Mouse (Mus musculus) small intestine, adult 2 months (tissue): ENCODE measurements around the gene Smyd2. TPM values are rescaled to one million over a fixed set of nuclear protein-coding genes. Genes with fewer than 3 reads are reported as not detected.

Experiments used
- H3K27ac ChIP-seq: fragments of 200-500 bp; 2 replicates; pipeline ENCODE4 v1.5.1; 2012; ENCODE audit warnings: low read depth, low read length, control low read depth, inconsistent platforms; ENCODE audit not compliant: insufficient read depth
- H3K27me3 ChIP-seq: fragments of 200-500 bp; 2 replicates; pipeline ENCODE4 v1.6.1; 2012; ENCODE audit warnings: mild to moderate bottlenecking, moderate library complexity, low read length, inconsistent platforms; ENCODE audit not compliant: control insufficient read depth, insufficient read depth
- H3K36me3 ChIP-seq: fragments of 200-500 bp; 2 replicates; pipeline ENCODE4 v1.6.1; 2012; ENCODE audit warnings: mild to moderate bottlenecking, low read length, control low read depth, inconsistent platforms; ENCODE audit not compliant: control insufficient read depth, insufficient read depth
- H3K4me1 ChIP-seq: fragments of 200-500 bp; 2 replicates; pipeline ENCODE4 v1.6.1; 2012; ENCODE audit warnings: low read length, inconsistent platforms, mixed read lengths; ENCODE audit not compliant: control insufficient read depth, insufficient read depth, insufficient read length
- H3K4me3 ChIP-seq: fragments of 200-500 bp; 2 replicates; pipeline ENCODE4 v1.5.1; 2012; ENCODE audit warnings: low read depth, mild to moderate bottlenecking, control low read depth, inconsistent platforms, low read length, moderate library complexity
- CTCF ChIP-seq: fragments of 200-500 bp; IDR thresholded peaks from 2 replicates; pipeline ENCODE4 v1.5.1; 2012; ENCODE audit warnings: low read depth, mild to moderate bottlenecking, control low read depth, inconsistent platforms, low read length, moderate library complexity, mixed read lengths; ENCODE audit not compliant: insufficient replicate concordance, insufficient read length; ENCODE audit errors: extremely low read depth
- POLR2A ChIP-seq: fragments of 200-500 bp; IDR thresholded peaks from 2 replicates; pipeline ENCODE4 v1.6.1; 2012; ENCODE audit warnings: low read depth, mild to moderate bottlenecking, control low read depth, inconsistent platforms, low read length, moderate library complexity
- WGBS: fragments of 180-500 bp; shearing (Covaris S2); methylation state at CpG from one replicate; pipeline ENCODE4 v1.1.7; 2018; 5-methylcytosine and 5-hydroxymethylcytosine counted together
- polyA plus RNA-seq: library from polyadenylated mRNA; depleted of rRNA; stranded (reverse); fragments of >200 nt; gene quantifications from 2 replicates; pipeline ENCODE4 v1.2.3, GENCODE M21; 2012

The Smyd2 gene
- polyA plus RNA-seq, 1 experiment, result 27.0 TPM

DNA sequence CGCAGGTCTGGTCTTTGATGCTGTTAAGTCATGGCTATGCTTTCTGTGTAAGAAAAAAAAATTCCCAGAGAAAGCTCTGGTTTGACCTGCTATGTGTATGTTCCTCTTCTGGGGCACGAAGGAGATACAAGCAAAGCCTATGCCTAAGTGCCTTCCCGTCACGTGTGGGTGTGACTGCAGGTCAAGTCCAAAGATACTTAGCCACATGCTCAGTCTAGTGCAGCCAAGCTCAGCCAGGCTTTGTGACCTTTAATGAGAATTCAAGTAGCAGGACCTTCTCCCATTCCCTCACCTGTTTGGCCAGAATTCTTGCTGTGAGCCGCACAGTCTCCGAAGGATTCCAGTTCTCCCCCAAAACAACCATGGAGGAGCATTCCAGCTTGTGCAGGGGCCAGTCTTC lies 22.6 kb downstream of the Smyd2 start:
- H3K4me3 ChIP-seq, result no peak overlapping the region
- peaks cover 7% of the 10 kb centered on the region for H3K36me3 ChIP-seq
- H3K4me1 ChIP-seq, result no peaks in the 10 kb centered on the region
- TF ChIP-seq CTCF, result no peak
- TF ChIP-seq POLR2A, result no peak
- no peaks in the 10 kb centered on the region for H3K27me3 ChIP-seq
- WGBS, result 88% methylated on average over 6 of the region's 6 CpGs
- H3K27ac ChIP-seq, result no peak overlapping the region

DNA sequence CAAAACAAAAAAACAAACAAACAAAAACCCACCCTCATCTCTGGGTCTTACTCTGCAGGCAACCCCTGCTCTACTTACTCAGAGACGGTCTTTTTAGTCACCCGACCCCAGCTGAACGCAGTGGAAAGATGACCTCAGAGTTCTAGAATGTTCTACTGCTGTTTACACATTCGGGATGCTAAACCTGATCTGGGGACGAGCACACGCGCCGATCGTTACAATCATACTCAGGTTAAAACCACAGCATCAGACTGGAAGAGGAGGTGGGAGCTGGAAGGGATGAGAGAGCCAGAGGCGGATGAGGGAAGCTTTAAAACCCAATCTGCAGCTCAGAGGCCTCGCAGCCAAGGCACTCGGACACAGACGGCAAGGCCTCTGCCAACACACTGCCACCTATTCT lies 23.5 kb downstream of the Smyd2 start:
- H3K4me3 ChIP-seq, result no peak overlapping the region
- H3K36me3 ChIP-seq, result peaks cover 11% of the 10 kb centered on the region
- H3K4me1 ChIP-seq, result no peaks in the 10 kb centered on the region
- H3K27me3 ChIP-seq, result no peaks in the 10 kb centered on the region
- TF ChIP-seq CTCF (no peak), POLR2A (no peak)
- H3K27ac ChIP-seq, result no peak overlapping the region
- WGBS, result 82% methylated on average over 13 of the region's 13 CpGs

DNA sequence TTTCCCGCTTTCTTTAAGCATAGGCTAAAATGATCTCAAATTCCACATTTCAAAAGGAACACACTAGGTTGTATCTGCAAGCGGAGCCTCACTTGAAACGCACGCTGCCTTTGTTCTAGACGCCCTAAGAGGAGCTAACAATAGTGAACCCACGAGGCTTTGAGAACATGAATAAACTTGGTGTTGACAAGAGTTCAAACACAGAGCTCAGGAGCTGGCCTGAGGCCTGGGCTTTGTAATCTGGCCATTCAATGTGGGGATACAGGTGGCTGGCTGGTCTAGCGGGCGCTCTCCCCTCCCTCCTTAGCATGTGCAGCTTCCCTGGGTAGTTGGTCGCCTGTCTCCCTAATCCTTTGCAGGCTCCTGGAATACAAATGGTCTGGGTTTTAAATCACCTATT lies 24.3 kb downstream of the Smyd2 start:
- H3K27ac ChIP-seq, result no peak overlapping the region
- TF ChIP-seq POLR2A (no peak), CTCF (no peak)
- H3K36me3 ChIP-seq, result peaks cover 11% of the 10 kb centered on the region
- H3K4me3 ChIP-seq, result no peak overlapping the region
- WGBS, result 92% methylated on average over 9 of the region's 9 CpGs
- no peaks in the 10 kb centered on the region for H3K27me3 ChIP-seq
- no peaks in the 10 kb centered on the region for H3K4me1 ChIP-seq

DNA sequence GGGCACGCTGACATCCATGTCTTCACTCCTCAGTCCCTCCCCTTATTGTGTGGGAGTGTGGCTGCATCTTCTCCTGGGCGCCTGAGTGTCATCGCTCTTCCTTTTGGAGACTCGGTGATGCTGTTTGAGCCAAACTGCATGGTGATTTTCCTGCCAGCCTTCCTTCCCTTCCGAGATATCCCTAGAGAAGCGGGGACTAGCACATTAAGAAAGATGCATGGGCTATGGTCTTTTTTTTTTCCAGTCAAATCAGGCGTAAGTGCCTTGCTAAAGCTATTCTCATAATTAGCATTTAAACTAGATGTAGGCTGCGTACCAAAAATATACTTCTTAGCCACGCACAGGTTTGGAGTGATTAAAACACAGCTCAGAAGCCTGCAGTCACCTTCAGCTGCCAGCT lies 28.0 kb downstream of the Smyd2 start:
- Histone ChIP-seq H3K4me1 (no peaks in the 10 kb centered on the region), H3K4me3 (no peak overlapping the region), H3K36me3 (peaks cover 11% of the 10 kb centered on the region), H3K27me3 (no peaks in the 10 kb centered on the region), H3K27ac (no peak overlapping the region)
- WGBS, result 93% methylated on average over 9 of the region's 9 CpGs
- TF ChIP-seq CTCF, result no peak
- TF ChIP-seq POLR2A, result no peak

DNA sequence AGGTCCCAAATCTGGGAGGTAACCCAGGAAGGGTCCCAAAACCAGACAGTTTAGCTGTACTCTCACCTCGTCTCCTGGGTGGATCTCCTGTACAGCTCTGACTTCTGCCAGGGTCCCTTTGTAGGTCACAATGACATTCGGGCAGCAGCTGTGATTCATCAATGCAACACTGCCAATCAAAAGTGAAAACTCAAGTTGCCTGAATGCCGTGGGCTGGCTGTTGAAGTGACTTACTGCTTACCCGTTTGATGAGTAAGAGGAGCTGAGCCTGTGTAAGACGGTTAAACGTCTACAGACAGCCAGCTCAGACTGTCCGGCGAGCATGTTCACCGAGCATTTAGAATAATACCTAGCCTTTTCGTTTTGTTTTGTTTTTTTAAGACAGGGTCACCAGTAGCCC lies 33.4 kb downstream of the Smyd2 start:
- peaks cover under 1% of the 10 kb centered on the region for H3K36me3 ChIP-seq
- H3K4me3 ChIP-seq, result no peak overlapping the region
- no peak overlapping the region for H3K27ac ChIP-seq
- 87% methylated on average over 10 of the region's 10 CpGs for whole genome bisulfite sequencing
- no peaks in the 10 kb centered on the region for H3K4me1 ChIP-seq
- no peaks in the 10 kb centered on the region for H3K27me3 ChIP-seq
- TF ChIP-seq CTCF (no peak), POLR2A (no peak)

DNA sequence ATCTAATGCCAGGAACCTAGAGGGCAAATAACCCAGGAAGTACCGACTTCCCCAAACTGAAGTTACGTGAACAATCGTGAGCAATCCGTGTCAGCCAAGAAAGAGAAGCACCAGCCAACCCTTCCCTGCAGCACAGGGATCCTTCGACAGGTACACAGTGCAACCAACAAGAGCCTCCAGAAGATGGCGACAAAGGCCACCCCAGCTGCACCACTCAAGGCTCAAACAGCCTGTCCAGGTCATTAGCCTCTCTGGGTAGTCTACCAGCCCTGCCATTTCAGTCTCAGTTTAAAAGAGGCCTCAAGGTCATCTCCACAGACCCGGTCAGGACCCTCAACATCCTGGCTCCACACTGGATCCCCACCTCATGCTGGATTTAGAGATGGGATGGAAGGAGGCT lies 34.6 kb downstream of the Smyd2 start:
- no peaks in the 10 kb centered on the region for H3K36me3 ChIP-seq
- 30% methylated on average over 7 of the region's 7 CpGs for WGBS
- H3K27ac ChIP-seq, result no peak overlapping the region
- no peaks in the 10 kb centered on the region for H3K27me3 ChIP-seq
- H3K4me3 ChIP-seq, result no peak overlapping the region
- TF ChIP-seq CTCF (peak; percentile 93), POLR2A (no peak)
- H3K4me1 ChIP-seq, result no peaks in the 10 kb centered on the region

DNA sequence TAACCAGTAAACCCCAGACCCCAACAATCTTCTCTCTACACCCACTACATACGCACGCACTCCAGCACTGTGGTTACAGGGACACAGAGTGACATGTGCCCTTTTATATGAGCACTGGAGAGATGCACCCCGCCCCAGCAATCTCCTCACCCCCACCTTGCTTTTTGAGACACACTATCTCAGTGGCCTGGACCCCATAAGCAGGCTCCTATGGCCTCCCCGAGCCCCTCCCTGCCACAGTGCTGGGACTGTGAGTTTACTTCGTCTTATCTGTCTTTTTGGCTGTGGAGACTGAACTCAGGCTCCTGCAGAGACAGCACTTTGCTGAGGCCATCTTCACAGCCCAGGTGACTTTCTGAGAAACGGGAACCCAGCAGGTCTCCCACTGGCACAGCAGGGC lies 36.2 kb downstream of the Smyd2 start:
- H3K27me3 ChIP-seq, result no peaks in the 10 kb centered on the region
- H3K36me3 ChIP-seq, result no peaks in the 10 kb centered on the region; the same call in 1 of the 2 replicates
- H3K27ac ChIP-seq, result no peak overlapping the region
- H3K4me3 ChIP-seq, result no peak overlapping the region
- H3K4me1 ChIP-seq, result no peaks in the 10 kb centered on the region
- no peak for TF ChIP-seq CTCF
- no peak for TF ChIP-seq POLR2A
- WGBS, result 87% methylated on average over 6 of the region's 6 CpGs

DNA sequence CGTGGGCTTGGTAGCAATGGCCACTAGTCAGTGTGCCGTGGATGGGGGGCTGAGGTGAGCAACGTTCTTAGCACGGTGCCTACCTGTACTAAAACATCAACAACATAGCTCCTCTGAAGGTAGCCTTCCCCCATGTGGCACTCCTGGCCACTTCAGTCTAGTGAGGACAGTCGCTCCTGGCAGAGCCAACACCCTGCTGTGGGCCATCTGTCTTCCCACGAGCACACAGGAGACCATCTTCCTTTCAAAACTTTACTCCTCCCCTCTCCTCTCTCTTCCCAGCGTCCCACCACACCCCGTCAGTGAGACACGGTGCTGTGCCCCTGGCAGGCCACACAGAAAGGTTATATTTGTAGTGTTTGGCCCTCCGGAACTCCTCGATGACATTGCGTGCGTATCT lies 37.2 kb downstream of the Smyd2 start:
- H3K4me3 ChIP-seq, result no peak overlapping the region
- TF ChIP-seq CTCF, result no peak
- no peak overlapping the region for H3K27ac ChIP-seq
- no peaks in the 10 kb centered on the region; the same call in 1 of the 2 replicates for H3K36me3 ChIP-seq
- H3K27me3 ChIP-seq, result no peaks in the 10 kb centered on the region
- 83% methylated on average over 13 of the region's 13 CpGs for WGBS
- H3K4me1 ChIP-seq, result no peaks in the 10 kb centered on the region; the same call in 1 of the 2 replicates
